Mouse (Mus musculus): ENCODE results near the gene Camp.
A peak's percentile ranks its signal among the peaks of the same experiment; 100 is the strongest.

Camp gene

DNA sequence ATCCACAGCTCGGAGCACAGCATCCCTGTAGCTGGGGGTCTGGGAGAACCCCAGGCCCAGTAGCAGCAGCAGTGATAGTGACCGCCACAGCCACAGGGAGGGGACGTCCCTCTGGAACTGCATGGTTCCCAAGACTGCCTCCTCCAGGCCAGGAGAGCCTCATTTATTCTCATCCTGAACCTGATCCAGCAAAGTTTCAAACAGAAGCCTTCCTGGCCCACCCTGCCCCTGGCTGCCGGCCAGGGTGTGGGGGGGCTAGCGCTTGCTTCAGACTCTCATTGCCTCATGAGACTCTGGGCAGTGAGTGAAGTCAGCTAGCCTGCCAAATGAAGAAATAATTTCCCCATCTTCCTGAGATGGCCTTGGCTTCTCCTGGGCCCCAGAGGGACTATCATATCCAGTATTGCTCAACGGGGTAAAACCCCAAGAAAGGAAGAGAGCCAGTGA, at the start of gene Camp:
Camp (minus strand) TSS at position 306 of the 447 bp plus-strand sequence.
- DNase-seq (ENCODE audit: low spot score in 2 of 2): no peak

DNA sequence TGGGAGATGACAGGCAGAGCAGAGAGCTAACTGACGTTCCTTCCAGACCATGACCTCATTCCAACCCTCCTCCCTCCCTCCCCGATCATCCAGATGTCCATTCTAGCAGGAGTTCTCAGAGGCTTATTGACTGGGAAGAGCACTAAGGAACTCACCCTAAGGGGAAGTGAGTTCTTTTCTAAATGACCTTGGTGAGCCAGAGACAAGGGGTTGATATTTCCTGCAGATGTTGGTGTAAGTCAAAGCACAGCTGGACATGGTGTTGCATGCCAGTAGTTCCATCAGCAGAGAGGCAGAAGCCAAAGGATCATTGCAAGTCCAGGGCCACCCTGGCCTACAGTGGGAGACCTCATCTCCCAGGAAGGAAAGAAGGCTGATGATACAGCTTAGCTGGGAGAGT, 48.6 kb upstream of the Camp start:
- DNase-seq (ENCODE audit: low spot score in 2 of 2): no peak

DNA sequence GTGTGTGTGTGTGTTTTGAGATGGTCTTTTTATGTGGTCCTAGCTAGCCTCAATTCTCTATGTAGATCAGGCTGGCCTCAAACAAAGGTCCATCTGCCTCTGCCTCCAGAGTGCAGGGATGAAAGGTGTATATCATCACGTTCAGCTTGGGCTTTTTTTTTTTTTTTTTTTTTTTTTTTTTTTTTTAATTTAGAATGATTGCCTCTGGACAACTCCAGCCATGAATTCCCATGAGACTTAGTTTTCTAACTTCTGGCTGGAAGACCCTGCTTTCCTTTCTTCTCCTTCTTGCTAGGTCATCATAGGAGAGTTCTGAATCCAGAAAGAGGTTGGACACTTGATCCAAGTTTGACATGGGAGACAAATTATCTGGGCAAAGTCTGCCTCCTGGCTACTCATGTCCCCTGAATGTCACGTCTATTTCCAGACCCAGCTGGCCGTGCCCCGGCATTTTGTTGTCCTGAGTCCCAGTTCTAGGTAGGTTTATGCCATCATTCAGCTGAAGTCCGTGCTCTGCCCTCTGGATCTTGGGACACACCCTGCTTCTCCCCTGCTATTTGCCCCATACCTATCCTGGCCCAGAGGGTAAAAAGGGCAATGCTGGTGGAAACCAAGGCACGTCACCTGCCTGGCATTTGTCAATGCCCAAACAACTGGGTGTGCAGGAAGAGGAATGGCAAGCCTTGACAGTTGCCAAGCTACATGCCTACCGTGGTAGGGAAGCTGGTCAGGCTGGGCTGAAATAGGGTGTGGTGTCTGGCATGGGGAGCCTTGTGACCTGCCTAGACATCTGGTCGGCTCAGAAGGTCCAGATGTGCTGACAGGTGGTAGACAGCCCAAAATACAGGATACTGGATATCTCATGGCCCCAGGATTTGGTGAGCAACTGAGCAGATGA, 47.1 kb upstream of the Camp start:
- no peak for DNase-seq (ENCODE audit: low spot score in 2 of 2)

DNA sequence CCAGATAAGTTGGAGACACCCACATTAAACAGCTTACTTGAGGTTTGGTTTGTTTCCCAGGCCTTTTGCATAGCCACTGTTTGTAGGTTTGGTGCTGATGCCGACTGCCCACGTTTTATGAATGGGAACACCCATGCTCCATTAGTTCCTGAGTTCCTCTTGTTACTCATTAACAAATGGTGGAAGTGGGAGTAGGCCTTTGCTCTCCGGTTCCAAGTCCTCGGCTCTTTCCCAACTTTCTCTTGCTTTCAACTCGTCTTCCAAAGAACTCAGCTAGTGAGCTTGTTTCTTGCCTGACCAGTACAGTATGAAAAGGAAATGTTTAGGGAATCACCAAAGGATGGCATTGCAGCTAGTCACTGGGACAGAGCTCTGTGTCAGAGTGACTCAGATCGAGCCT, 46.2 kb upstream of the Camp start:
- no peak for DNase-seq (ENCODE audit: low spot score in 2 of 2)

DNA sequence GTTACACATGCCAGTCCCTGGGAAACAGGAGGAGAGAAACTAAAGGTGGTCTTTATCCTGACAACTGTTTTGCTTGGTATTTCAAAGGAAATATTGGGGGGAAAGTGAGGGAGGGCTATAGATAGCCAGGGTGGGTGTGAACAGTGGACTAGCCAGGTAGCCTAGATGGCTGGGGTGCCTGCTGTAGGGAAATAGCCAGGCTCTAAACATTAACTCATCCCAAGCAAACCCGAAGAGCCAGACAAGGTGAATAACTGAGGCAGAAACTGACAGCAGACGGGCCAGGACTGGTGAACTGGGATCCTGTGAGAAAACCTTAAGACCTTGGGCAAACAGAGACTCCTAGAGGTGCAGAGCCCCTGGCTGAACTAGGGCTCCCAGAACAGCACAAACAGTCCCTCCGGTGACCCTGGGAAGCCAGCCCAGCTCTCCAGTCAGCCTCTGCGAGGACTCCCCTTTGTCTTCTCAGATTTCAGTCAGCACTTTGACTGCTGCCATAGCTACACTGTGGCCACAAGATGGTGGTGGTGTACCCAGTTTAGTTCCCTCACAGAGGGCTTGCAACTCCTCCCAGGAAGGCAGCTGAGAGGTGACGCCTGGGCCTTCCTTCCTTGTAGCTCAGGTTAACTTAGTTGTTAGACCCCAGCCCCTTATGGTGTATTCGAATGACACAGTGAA, 45.1 kb upstream of the Camp start:
- peak; percentile 24 to 68 for DNase-seq (ENCODE audit: low spot score in 2 of 2)

DNA sequence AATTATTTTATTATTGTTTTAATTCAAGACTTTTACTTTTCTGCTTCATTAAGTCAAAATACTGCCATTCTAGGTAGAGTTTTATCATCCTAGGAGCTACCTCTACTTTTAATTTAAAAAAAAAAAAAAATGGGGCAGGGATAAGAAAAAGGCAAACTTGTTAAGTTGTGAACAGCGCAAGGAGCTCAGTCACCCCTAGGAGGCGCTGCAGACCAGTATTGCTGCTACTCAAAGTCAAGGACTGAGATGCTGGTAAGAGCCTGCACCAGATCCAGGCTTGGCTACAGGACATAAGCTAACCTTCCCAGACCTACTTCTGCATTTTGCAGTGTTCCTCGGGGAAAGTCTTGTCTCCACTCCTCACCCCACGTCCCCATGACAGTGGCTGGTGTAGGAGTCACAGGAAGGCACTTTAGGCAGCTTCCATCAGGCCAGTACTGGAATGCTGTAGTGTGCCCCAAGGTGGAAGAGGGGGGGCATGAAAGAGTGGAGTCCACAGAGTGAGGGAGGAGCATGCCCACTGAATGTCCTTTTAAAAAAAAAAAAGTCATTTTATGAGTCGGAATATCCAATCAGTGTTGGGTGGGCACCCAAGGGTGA, 43.3 kb upstream of the Camp start:
- peak; percentile 66 to 70 for DNase-seq (ENCODE audit: low spot score in 2 of 2)

DNA sequence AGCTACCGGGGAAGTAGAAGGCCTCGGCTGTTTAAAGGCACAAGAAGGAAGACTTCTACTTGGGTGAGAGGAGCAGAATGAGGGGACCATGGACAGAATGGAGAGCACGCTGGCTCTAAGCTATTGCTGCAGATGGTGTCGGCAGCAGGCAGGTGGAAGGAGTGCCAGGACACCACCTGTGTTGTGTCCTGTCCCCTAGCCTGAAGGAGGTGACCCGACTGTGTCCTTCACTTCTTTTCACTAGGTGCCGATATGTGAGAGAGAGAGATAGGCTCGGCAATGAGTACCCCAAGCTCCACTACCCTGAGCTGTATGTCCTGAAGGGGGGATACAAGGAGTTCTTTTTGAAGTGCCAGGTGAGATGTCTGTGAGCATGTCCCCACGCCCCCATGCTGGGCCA, 42.1 kb upstream of the Camp start:
- no peak for DNase-seq (ENCODE audit: low spot score in 2 of 2)

DNA sequence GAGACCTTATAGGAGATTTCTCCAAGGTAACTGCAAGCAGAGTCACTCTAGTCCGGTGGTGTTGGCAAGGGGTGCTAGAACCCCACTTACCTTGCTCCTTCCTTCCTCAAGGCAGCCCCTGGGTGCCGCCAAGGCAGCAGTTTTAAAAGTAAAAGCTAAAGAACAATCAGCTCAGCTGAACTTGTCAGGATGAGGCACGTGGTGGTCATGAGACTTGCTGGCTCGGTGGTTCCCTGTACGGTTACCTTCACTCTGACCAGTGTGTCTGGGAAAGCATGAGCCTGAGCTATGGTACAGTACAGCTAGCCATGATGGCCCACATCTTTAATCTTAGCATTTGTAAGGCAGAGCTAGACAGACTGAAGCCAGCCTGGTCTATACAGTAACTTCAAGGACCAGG, 37.9 kb upstream of the Camp start:
- no peak for DNase-seq (ENCODE audit: low spot score in 2 of 2)

DNA sequence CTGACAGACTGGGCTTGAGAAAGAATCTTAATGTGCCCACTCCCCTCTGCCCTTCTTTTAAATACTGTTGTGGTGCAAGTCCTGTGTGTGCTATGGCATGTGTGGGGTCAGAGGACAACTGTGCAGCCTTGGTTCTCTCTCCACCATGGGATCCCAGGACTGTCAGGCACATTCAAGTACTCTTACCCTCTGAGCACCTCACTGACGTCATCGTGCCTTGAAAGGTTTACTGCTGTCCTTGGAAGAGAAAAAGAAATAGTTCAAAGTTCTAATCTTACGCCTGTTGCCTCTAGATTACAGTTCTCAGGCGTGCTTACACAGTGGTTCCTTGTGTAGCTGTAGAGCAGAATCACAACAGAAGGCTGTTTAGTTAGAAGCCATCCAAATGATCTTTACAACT, 36.8 kb upstream of the Camp start:
- no peak for DNase-seq (ENCODE audit: low spot score in 2 of 2)

DNA sequence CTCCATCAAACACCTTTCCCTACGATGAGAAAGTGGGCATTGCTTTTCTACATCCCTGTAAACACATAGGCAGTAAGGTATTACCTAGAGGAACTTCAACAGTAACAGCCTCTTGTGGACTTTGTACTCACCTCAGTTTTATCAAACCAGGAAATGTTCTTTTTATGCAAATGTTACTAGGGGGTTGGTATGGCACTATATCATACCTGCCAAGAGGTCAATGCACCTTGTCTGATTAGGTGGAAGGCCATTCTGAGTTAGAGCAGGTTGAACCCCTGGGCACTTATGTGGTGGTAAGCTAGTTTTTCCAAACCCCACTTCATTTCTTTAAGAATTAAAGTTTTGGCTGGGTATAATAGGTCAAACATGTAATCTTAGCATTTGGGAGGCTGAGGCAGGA, 29.9 kb upstream of the Camp start:
- DNase-seq (ENCODE audit: low spot score in 2 of 2): no peak

DNA sequence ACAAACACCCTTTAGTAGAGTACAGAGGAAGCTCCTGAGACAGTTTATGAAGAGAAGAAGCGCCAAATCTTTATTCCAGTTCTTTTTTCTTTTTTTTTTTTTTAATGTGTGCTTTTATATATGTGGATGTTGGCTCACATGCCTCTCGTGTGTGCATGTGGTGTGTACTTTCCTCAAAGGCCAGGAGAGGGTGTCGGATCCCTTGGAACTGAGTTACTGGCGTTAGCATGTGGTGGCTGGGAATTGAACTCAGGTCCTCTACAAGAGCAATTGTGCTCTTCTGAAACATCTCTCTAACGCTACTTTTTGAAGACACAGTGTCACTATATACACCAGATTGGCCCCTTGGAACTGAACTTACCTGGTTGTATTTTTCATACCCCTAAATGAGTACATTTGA, 28.2 kb upstream of the Camp start:
- DNase-seq (ENCODE audit: low spot score in 2 of 2): no peak

DNA sequence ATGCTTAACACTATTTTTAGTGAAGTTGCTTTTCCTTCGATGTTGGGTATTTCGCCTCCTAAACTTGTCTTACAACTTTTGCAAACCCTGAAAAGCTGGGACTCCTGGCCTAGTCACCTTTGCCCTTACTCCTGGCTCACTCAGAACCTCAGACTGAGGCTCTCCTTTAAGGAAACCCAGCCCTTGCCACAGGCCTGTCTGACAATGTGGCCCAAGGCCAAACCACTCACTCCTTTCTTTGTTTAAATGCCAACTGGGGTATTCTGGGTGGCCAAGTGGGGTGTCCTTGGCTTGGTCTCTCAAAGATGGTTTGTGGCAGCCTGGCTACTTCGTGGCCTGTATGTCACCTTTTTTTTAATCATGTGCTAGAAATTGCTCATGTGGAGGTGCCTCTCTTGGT, 27.3 kb upstream of the Camp start:
- DNase-seq (ENCODE audit: low spot score in 2 of 2): no peak

DNA sequence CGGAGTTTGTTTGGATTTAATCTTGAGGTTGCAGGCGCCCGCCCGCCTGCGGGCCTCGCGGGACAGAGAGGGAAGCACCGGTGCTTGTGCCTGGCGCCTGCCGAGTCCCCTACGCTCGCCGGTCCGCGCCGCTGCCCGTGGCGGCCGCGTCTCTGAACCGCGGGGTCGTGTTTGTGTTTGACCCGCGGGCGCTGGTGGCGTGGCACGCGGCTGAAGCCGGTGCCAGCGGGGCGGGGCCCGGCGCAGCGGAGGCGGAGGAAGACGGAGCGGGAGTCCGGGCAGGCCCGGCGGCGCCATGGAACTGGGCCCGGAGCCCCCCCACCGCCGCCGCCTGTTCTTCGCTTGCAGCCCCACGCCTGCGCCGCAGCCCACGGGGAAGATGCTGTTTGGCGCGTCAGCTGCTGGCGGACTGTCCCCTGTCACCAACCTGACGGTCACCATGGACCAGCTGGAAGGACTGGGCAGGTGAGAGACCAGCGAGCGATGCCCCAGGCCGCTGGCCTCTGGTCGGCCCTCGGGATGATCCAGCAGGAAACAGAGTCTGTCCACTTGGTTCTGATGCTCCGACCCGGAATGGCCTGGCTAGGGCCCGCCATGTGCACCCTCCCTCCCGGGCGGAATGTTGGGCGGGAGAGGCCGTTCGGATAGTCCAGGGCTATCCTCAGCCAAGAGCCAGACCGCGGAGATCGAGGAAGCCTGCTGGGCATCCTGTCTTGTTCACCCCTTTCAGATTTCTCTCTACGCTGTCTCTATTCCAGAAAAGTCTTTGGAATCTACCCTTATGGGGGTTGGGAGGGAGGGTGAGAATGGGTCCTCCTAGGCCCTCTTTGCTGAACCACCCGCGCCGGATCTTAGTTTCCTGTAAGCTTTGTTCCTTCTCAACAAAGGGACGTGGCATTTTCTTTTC, 26.5 kb upstream of the Camp start:
- DNase-seq (ENCODE audit: low spot score in 2 of 2): peak; percentile 12 to 19

DNA sequence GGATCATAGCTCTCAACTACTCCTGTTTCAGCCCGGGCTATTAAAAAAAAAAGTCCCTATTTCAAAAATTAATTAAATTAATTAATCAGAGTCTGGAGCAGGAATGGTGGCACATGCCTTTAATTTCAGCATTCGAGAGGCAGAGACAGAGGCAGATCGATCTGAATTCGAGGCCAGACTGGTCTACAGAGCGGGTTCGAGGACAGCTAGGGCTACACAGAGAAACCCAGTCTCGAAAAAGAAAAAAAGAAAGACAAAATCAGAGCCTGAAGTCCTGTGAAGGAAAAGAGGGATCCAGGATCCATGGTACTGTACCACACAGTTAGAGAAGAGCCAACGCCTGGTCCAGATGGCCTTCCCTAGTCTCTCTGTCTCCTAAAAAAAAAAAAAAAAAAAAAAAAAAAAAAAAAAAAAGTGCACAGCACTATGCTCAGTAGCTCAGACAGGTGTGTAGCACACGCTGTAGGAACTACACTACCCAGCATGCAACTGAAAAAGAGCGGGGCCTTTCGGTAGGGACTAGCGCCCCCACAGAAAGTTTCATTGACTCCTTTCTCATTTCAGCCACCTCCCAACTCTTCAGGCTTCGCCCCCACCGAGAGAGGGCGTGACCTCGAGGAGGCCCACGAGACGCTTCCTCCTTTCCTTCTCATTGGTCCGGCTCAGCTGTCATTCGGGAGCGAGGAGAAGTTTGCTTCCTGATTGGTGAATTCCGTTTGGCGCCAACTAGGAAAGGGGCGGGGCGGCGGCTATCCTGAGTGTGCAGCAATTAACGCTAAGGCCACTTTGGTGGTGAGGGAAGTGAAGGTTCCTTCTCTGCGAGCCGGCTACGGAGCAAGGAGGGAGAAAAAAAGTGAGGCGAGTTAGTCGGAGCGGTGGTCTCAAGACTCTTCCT, 25.6 kb upstream of the Camp start, which contains the start of gene Cdc25a:
Cdc25a (plus strand) TSS at position 783 of the 895 bp plus-strand sequence.
- DNase-seq (ENCODE audit: low spot score in 2 of 2): peak; percentile 88 to 94

DNA sequence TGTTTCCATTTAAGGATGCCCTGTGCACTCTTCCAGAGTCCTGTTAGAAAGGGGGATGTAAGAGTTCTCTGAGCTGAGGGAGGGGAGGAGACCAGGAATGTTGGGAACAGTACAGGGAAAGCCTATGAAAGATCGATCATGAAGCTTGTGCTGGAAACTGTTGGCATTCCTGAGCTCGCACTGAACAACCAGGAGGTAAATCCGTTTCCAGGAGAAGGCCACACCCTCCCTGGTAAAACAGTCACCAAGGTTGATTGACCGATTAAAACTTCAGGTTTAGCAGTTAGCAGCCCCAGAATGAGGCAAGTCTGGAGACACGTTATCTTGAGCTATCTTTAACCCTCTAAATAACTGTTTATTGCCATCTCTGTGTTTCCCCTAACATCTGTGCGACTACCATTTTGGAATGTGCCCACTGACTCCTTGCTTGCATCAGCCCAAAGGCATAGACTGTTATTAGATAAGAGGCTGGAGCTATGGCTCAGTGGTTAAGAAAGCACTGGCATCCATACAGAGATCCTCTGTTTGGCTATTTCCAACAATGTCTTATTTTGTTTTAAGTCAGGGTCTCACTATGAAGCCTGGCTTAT, 21.7 kb upstream of the Camp start:
- DNase-seq (ENCODE audit: low spot score in 2 of 2): no peak

DNA sequence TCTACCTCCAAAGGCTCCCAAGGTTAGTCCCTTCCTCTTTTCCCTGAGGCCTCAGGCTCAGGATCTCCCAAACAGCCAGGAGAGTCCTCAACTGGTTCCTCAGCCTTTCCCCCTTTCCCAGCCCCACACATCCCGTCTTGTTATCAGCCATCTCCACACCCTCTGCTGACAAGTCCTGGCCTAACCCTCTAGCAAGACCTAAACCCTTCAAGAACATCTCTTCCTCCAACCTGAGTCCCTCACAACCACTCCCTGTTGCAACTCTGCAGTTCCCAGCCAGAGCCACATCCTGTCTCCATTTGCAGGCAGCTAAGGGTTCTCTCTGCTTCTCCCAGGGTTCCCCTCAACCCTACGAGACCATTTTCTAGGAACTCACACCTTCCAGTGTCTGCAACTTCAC, 16.8 kb upstream of the Camp start:
- DNase-seq (ENCODE audit: low spot score in 2 of 2): no peak

DNA sequence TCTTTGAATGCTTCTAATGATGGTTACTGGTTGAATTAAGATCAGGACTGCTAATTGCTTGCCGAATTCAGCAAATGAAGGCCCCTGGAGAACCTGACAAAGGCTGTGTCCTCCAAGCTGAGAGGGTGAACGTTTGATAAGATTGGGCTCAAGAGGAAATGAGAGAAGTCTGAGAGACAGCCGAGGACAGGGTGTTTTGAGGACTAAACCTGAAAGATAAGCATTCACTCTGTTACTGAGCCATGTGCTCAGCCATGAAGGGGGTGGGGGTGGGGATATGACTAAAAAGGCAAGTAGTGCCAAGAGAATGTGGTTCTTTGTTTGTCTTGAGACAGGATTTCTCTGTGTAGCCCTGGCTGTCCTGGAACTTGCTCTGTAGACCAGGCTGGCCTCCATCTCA, 13.7 kb upstream of the Camp start:
- no peak for DNase-seq (ENCODE audit: low spot score in 2 of 2)

DNA sequence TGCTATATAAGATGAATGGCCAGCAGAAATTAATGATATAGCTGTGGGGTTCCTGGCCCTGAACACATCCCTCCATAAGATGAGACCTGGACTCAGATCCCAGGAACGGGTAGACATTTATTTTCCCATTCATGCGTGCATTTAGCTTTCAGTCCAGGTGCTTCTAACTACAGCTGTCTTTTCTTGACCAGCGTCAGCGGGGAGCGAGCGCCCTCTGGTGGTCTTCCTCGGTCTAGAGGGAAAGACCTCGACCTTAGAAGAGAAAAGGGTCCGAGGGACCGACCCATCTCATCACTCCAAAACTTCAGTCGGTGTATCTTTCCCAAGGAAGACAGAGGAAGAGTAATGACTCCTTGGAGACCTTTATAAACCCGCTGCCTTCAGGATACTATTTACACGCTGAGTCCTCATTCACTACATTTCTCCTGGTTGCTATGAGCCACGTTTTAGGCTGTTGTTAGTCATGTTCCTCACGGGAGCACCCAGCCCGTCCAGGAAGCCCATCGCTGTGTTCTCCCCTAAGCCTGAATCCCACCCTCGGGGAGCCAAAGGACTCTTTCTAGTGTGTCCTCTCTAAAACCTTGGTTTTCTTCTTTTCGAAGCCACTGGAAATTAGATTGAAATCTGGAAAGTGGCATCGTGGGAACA, 13.1 kb upstream of the Camp start:
- peak; percentile 72 to 74 for DNase-seq (ENCODE audit: low spot score in 2 of 2)

DNA sequence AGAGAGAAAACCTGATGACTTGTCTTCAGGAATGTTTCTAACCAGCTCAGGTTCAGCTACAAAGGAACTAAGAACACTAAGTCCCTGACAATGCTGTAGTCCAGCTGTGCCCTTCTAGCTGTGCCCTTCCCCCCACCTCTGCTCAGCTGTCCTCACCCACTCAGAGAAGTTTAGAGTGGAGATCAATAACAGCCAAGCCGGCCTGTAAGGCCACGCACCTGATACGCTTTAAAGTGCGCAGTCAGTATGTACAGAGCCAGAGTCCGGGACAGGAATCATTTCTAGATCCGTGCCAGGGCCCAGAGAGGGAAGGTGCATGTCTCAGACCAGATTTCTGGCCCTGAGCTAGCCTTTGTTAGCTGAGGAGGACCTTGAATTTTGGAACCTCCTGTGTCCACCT, 6.5 kb upstream of the Camp start:
- no peak for DNase-seq (ENCODE audit: low spot score in 2 of 2)

DNA sequence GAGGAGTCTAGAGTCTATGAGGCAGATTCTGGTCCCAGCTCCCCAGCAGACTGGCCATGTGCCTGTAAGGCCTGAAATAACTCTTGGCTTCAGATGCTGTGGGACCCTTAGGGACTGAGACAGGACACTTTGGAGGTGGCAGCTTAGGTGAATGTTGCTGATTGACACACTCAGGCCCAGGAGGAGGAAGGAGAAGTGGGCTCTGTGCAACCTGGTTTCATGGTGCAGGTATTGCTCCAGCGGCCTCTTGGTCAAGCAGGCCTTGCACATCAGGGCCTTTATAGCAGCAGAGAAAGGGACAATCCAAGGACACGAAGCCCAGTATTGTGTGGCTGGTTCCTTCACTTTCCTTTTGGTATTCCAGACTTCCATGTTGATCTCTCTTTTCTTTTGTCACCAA, 4.9 kb upstream of the Camp start:
- DNase-seq (ENCODE audit: low spot score in 2 of 2): no peak
